Mouse (Mus musculus): ENCODE results near the gene Trnp1.

Trnp1 gene

GRCm38 (mm10) chr4:133452433-133452832 is 45.9 kb downstream of the Trnp1 start:
- no peak for DNase-seq

GRCm38 (mm10) chr4:133451536-133451935 is 46.8 kb downstream of the Trnp1 start:
- DNase-seq, result peak; percentile 78

- DNase-seq, result peak; percentile 80
These were observed 48.6 kb downstream of the Trnp1 start for GRCm38 (mm10) chr4:133449726-133450125.

- DNase-seq, result no peak
These were observed 49.5 kb downstream of the Trnp1 start for GRCm38 (mm10) chr4:133448708-133449388.

GRCm38 (mm10) chr4:133447967-133448366 is 50.4 kb downstream of the Trnp1 start:
- no peak for DNase-seq

- no peak for DNase-seq
These were observed 51.0 kb downstream of the Trnp1 start for GRCm38 (mm10) chr4:133447366-133447765.

- no peak for DNase-seq
These were observed 52.6 kb downstream of the Trnp1 start for GRCm38 (mm10) chr4:133445727-133446126.

GRCm38 (mm10) chr4:133443085-133443484 is 55.3 kb downstream of the Trnp1 start:
- peak; percentile 66 for DNase-seq

GRCm38 (mm10) chr4:133442194-133442593 is 56.2 kb downstream of the Trnp1 start:
- DNase-seq, result no peak
